Mouse (Mus musculus) testis, postnatal 14 days (tissue): ENCODE measurements around the gene Cnot10.

Experiments
- DNase-seq: peaks from one replicate; pipeline ENCODE4 v3.0.0; 2021; ENCODE audit warnings: low spot score

Gene Cnot10

DNA sequence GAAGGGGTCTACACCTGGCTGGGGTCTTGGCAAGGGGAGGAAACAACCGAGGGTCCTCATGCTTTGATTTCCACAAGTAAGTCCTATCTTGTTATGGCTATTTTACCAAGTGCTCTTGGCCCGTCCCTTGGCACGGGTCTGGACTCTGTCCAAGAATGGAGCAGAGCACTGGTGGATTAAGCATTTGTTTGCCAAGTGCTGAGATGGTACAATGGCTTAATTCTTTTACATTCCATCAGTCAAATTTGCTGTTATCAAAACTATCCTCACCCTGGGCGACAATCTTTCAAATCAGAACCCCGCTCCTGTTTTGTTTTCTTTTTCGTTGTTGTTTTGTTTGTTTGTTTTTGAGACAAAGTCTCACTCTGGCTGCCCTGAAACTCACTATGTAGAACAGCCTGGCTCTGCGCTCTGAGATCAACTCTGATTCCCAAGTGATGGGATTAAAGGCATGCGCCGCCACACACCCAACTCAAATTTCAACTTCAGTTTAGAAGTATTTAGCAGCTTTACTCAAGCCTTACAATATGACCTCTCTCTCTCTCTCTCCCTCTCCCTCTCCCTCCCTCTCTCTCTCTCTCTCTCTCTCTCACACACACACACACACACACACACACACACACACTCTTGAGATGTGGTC, 95.1 kb downstream of the Cnot10 start:
- DNase-seq, result no peak

DNA sequence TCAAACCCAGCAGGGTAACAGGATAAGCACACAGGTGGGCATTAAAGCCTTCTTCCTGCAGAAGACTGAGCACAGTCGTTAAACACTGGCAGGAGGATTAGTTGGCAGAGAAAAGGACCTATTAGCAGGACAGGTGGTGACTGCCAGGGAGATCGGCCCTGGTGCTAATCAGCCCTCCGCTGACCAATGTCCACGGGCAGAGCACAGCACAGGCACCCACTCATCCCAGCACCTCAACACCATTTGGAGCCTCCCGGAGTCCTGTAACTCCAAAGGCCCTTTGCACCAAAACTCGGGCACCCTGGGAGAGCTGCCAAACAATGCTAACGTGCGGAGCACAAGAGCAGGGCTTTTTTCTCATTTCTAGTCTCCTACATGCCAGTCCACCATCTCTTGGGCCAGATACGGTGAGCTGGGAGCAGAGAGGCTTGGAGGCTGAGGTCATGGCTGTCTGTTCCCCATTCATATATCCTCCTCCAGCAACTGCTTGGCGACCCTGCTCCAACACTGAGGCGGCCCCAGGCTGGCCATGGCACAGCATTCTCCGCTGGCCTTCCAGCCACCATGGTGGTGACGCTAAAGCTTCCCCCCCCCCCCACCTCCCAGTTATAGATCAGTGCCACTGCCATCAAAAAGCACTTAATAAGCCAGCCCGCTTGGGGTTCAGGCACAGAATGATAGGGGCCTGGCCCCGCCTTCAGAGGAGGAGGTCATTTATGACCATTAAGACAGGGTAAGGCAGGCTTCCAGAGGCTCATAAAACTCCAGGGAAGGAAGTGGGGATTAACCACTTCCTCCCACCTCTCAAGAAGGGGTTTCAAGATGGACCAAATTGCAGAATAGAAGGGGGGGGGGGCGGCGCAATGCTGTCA, 95.9 kb downstream of the Cnot10 start:
- DNase-seq, result no peak

DNA sequence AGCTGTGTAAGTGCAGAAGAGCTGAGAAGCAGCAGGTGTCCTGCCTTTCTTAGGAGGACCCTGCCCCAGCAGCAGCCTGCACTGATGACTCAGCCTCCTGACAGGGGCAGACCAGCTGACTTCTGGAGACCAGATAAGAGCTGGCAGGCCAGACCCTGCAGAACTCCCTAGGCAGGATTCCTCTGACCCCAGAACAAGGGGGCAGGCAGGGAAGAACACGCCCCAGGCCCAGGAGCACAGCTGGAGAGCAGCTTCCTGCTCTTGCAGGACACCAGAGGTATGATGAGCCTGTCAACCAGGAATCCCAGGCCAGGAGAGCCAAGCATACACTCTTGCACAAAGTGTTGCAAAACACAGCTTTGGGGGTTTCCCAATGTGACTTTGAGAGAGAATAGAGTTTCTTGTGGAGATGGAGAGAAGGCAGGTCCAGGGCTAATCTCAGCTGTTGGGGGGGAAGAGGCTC, 98.7 kb downstream of the Cnot10 start:
- no peak for DNase-seq

DNA sequence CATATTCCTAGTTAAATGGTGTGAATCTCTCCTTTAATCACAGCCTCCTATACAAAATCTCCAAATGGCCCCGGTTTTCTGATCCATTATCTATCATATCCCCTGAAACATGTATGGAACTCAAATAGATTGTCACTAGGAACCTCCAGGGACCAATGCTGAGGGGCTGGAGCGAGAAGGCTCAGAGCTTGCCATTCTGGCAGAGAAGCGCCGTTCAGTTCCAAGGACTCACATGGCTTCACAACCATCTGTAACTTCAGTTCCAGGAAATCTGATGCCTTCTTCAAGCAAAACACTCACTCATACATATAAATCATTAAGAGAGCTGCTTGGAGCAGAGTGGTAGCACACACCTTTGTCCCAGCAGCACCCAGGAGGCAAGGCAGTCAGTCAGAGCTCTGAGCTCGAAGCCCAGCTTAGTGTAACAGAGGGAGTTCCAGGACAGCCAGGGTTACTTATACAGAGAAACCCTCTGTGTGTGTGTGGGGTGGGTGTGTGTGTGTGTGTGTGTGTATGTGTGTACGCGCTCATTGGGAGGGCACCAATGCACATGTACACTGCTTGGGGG, 100.9 kb downstream of the Cnot10 start:
- no peak for DNase-seq

DNA sequence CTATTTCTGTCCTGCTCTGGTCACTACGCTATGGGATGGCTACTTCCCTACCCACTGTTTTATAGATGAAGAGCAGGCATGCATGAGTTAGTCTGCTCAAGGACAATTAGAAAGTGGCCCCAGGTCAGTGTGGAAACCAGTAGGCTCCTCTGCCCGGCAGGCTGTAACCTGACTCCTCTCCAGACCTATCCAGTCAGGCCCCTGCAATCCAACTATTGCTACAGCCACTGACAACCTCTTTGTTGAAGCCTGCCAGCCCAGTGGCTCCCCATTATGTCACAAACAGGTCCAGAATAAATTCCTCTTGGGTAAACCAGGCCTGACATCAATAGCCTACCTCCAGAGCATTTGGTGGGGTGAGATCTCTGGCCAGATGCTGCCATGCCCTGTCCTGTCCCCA, 103.4 kb downstream of the Cnot10 start:
- no peak for DNase-seq
